Mouse (Mus musculus) hindbrain, embryonic 11.5 days (tissue): ENCODE data around the gene Slc10a3. TPM values are rescaled to one million over a fixed set of nuclear protein-coding genes. Genes with fewer than 3 reads are reported as not detected.

Experiments used
- ATAC-seq: fragments of 200-750 bp; cut with Nextera tagmentation; 2 replicates; pipeline ENCODE4 v1.8.0; 2017; ENCODE audit warnings: mild to moderate bottlenecking, moderate TSS enrichment, moderate library complexity; ENCODE audit not compliant: low FRiP score
- DNase-seq: peaks from one replicate; pipeline ENCODE4 v3.0.0-alpha.2; 2015; ENCODE audit warnings: low spot score
- H3K27ac ChIP-seq: fragments of 300-500 bp; sonication (generic); 2 replicates; pipeline ENCODE4 v1.5.1; 2014; ENCODE audit warnings: mild to moderate bottlenecking, low read depth, low read length
- H3K27me3 ChIP-seq: fragments of 300-500 bp; sonication (generic); 2 replicates; pipeline ENCODE4 v1.6.1; 2014; ENCODE audit warnings: mild to moderate bottlenecking, low read length, moderate library complexity, mixed read lengths; ENCODE audit not compliant: control insufficient read depth, insufficient read depth
- H3K36me3 ChIP-seq: fragments of 300-500 bp; sonication (generic); 2 replicates; pipeline ENCODE4 v1.6.1; 2014; ENCODE audit warnings: mild to moderate bottlenecking, low read length, moderate library complexity, mixed read lengths; ENCODE audit not compliant: control insufficient read depth, insufficient read depth
- H3K4me1 ChIP-seq: fragments of 300-500 bp; sonication (generic); replicated peaks from 2 replicates; pipeline ENCODE4 v1.6.1; 2014; ENCODE audit warnings: low read length, mixed read lengths; ENCODE audit not compliant: control insufficient read depth, insufficient read depth
- H3K4me2 ChIP-seq: fragments of 300-500 bp; sonication (generic); replicated peaks from 2 replicates; pipeline ENCODE4 v1.6.1; 2014; ENCODE audit warnings: mild to moderate bottlenecking, low read depth, low read length
- H3K4me3 ChIP-seq: fragments of 300-500 bp; sonication (generic); 2 replicates; pipeline ENCODE4 v1.5.1; 2014; ENCODE audit warnings: low read depth, low read length
- H3K9ac ChIP-seq: fragments of 300-500 bp; sonication (generic); 2 replicates; pipeline ENCODE4 v1.6.1; 2014; ENCODE audit warnings: low read depth, low read length
- H3K9me3 ChIP-seq: fragments of 300-500 bp; sonication (generic); 2 replicates; pipeline ENCODE4 v1.6.1; 2016; ENCODE audit warnings: low read length; ENCODE audit not compliant: control insufficient read depth
- WGBS: fragments of 180-500 bp; shearing (Covaris S2); extraction: QIAGEN DNeasy Blood & Tissue Kit; methylation state at CpG from one replicate; pipeline ENCODE4 v1.1.7; 2014; 5-methylcytosine and 5-hydroxymethylcytosine counted together
- polyA plus RNA-seq: library from polyadenylated mRNA; unstranded; fragments of >200 nt; fragmentation: Nextera tagmentation; extraction: Ambion mirVana; gene quantifications from 2 replicates; pipeline ENCODE4 v1.2.1, GENCODE M21; 2014

The Slc10a3 gene
- polyA plus RNA-seq, result 7.4 and 7.7 TPM in 2 replicates

DNA sequence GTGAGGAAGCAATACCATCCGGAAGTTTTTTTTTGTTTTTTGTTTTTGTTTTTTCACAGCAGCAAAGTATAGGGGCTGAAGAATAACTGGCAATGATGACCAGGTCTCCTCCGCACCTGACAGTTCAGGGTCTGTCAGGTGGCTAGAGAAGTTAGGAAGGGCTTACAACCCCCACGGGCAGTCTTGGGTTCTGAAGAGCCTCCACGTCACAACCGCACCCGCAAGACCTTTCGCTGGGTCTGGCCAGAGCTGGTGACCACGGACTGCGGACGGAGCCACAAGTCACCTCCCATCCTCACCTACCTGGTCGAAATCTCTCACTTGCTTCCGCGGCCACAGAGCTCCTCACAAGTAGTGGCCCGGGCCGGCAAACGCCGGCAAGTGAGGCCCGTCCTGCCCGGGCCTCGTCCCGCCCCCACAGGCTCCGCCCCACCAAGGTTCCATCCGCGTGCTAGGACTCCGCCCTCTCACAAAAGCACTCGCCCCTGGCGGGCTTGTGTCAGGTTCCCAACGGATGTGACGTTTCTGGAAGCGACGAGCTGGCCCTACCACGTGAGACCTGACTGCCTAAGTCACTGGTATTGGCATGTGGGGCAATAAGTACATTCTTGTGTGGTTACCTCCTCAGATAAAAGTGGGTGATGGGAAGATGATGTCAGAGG lies at the start of gene Slc10a3, which contains the start of gene Ubl4a:
Slc10a3 (minus strand) TSS at position 462 of the 662 bp plus-strand sequence.
Ubl4a (minus strand) TSS at position 331 of the 662 bp plus-strand sequence.
- H3K4me3 ChIP-seq, result peak within 1 kb of the TSS; percentile 34
- ATAC-seq (peak; percentile 93), DNase-seq (peak; percentile 82)
- H3K4me1 ChIP-seq, result no peaks in the 10 kb centered on the region
- no peak within 1 kb of the TSS for H3K9ac ChIP-seq
- peak within 1 kb of the TSS; percentile 41 for H3K4me2 ChIP-seq
- 28% methylated on average over 31 of the region's 32 CpGs for WGBS
- no peaks in the 10 kb centered on the region for H3K27me3 ChIP-seq
- H3K9me3 ChIP-seq, result no peaks in the 10 kb centered on the region
- no peak within 1 kb of the TSS for H3K27ac ChIP-seq
- no peaks in the 10 kb centered on the region for H3K36me3 ChIP-seq

DNA sequence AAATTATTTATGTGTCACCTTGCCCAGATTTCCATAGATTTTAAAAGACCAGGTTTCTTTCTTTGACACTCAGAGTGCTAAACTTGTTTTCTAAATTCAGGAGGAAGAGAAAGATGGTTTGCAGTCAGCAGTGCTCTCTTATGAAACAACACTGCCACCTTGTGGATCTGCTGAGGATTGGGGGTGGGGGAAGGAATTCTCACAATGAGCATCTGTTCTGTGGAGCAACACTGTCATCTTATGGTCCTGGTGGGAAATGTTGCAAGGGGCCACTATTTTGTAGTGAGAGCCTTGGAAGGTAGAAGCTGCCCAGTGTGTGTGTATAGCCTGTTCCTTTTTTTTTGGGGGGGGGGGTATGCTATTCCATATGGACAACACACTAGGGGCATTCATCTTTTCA lies 40.2 kb upstream of the Slc10a3 start:
- no peaks in the 10 kb centered on the region for H3K4me1 ChIP-seq
- no peak overlapping the region for H3K4me2 ChIP-seq
- no peak overlapping the region for H3K27ac ChIP-seq
- H3K27me3 ChIP-seq, result no peaks in the 10 kb centered on the region
- no peaks in the 10 kb centered on the region for H3K36me3 ChIP-seq
- no peak overlapping the region for H3K9ac ChIP-seq
- H3K4me3 ChIP-seq, result no peak overlapping the region
- ATAC-seq, result peak; percentile 66
- DNase-seq, result peak; percentile 71
- H3K9me3 ChIP-seq, result no peaks in the 10 kb centered on the region

- H3K9ac ChIP-seq, result no peak overlapping the region
- H3K27ac ChIP-seq, result no peak overlapping the region
- H3K4me3 ChIP-seq, result no peak overlapping the region
- DNase-seq (no peak), ATAC-seq (no peak)
- 49% methylated on average over 2 of the region's 2 CpGs for WGBS
- H3K4me2 ChIP-seq, result no peak overlapping the region
- no peaks in the 10 kb centered on the region for H3K4me1 ChIP-seq
- H3K27me3 ChIP-seq, result no peaks in the 10 kb centered on the region
- H3K9me3 ChIP-seq, result no peaks in the 10 kb centered on the region
- no peaks in the 10 kb centered on the region for H3K36me3 ChIP-seq
Measured at GRCm38 (mm10) chrX:74408340-74408739, 35.2 kb upstream of the Slc10a3 start.

- 84% methylated on average over 3 of the region's 3 CpGs for WGBS
- no peaks in the 10 kb centered on the region for H3K4me1 ChIP-seq
- no peak overlapping the region for H3K27ac ChIP-seq
- H3K4me3 ChIP-seq, result no peak overlapping the region
- H3K27me3 ChIP-seq, result no peaks in the 10 kb centered on the region
- H3K9ac ChIP-seq, result no peak overlapping the region
- H3K36me3 ChIP-seq, result no peaks in the 10 kb centered on the region
- ATAC-seq, result no peak
- no peak overlapping the region for H3K4me2 ChIP-seq
- DNase-seq, result no peak
- no peaks in the 10 kb centered on the region for H3K9me3 ChIP-seq
Measured at GRCm38 (mm10) chrX:74400136-74400535, 27.0 kb upstream of the Slc10a3 start.

DNA sequence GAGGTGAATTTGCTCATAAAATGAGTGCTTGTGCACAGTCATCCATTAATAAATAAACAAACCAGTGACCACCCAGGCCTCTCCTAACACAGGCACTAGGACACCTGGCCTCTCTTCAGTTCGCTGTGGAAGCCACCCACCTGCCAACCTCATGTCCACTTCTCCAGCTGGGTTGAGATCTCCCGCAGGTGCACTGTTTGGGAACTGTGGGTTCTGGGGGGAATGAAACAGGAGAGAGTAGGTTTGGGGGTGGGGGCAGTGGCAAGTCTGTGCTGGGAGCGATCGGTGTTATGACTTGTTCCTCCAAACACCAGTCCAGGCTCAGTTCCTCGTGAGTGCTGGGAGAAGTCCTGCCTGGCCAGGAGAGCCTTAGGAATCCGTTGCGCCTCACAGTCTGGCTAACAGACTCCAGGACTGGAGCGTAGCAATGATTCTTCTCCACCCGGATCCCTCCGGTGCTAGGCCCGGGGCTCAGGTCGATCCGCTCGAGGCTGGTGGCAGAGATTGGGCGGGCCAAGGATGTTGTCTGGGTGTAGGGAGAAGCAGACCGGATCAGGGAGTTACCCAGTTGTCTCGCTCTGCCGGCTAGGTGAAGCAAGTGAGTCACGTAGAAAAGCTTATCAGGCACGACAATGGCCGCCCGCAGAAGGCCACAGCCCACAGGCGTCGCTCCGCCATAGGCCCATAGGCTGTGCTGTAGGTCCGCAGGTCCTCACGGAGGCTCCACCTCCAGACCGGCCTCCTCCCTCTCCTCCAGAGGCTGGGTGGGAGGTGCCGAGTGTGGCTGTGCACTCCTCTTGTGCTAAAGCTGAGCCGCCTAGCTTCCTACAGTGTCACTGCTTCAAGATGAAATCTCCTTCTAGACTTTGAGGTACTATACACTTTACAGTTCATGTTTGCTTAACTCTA lies 19.6 kb upstream of the Slc10a3 start, which contains the start of the genes Fam3a and Ikbkg:
Fam3a (minus strand) TSS at position 738 of the 909 bp plus-strand sequence.
Ikbkg (plus strand) TSS at position 756 of the 909 bp plus-strand sequence.
- H3K27ac ChIP-seq, result 0 out of 2 replicates have a peak within 1 kb of the TSS, but pooled peaks have one; percentile 58

GRCm38 (mm10) chrX:74388153-74388552 lies 15.0 kb upstream of the Slc10a3 start:
- no peaks in the 10 kb centered on the region for H3K27me3 ChIP-seq
- H3K9ac ChIP-seq, result no peak overlapping the region
- H3K4me3 ChIP-seq, result no peak overlapping the region
- no peaks in the 10 kb centered on the region for H3K4me1 ChIP-seq
- no peaks in the 10 kb centered on the region for H3K9me3 ChIP-seq
- ATAC-seq (no peak), DNase-seq (no peak)
- no peak overlapping the region for H3K27ac ChIP-seq
- H3K36me3 ChIP-seq, result no peaks in the 10 kb centered on the region; the same call in 1 of the 2 replicates
- H3K4me2 ChIP-seq, result no peak overlapping the region

More for the DNA sequence above, 19.6 kb upstream of the Slc10a3 start, which contains the start of the genes Fam3a and Ikbkg:
- H3K4me3 ChIP-seq, result peak within 1 kb of the TSS; percentile 46
- no peaks in the 10 kb centered on the region for H3K4me1 ChIP-seq
- H3K9ac ChIP-seq, result peak within 1 kb of the TSS; percentile 59
- H3K4me2 ChIP-seq, result peak within 1 kb of the TSS; percentile 50
- WGBS, result 17% methylated on average over 30 of the region's 30 CpGs
- ATAC-seq, result peak; percentile 100
- H3K9me3 ChIP-seq, result no peaks in the 10 kb centered on the region
- no peaks in the 10 kb centered on the region for H3K27me3 ChIP-seq
- H3K36me3 ChIP-seq, result no peaks in the 10 kb centered on the region
- DNase-seq, result peak; percentile 78

DNA sequence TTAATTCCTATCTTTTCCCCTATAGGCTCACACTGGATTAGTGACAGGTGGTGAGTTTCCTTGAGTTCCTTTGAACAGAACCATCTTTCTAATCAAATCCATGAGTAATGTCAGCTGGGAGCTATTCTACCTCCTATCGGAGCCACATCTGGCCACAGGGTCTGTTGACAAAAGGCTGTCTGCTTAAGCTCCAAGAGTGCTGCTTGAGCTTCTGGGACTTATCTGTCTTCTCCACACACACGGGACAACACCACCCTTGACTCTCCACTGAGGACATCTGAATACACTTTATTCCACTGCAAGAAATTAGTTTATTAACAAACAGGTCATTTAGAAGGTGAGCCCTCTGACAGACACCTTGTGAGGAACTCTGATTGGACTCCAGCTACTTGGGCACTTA lies 11.3 kb upstream of the Slc10a3 start:
- Histone ChIP-seq H3K9me3 (no peaks in the 10 kb centered on the region), H3K4me1 (no peaks in the 10 kb centered on the region), H3K36me3 (no peaks in the 10 kb centered on the region; the same call in 1 of the 2 replicates), H3K27me3 (no peaks in the 10 kb centered on the region), H3K27ac (no peak overlapping the region), H3K9ac (no peak overlapping the region), H3K4me2 (no peak overlapping the region), H3K4me3 (no peak overlapping the region)
- DNase-seq, result no peak
- no peak for ATAC-seq
- WGBS, result 84% methylated on average over 2 of the region's 2 CpGs

DNA sequence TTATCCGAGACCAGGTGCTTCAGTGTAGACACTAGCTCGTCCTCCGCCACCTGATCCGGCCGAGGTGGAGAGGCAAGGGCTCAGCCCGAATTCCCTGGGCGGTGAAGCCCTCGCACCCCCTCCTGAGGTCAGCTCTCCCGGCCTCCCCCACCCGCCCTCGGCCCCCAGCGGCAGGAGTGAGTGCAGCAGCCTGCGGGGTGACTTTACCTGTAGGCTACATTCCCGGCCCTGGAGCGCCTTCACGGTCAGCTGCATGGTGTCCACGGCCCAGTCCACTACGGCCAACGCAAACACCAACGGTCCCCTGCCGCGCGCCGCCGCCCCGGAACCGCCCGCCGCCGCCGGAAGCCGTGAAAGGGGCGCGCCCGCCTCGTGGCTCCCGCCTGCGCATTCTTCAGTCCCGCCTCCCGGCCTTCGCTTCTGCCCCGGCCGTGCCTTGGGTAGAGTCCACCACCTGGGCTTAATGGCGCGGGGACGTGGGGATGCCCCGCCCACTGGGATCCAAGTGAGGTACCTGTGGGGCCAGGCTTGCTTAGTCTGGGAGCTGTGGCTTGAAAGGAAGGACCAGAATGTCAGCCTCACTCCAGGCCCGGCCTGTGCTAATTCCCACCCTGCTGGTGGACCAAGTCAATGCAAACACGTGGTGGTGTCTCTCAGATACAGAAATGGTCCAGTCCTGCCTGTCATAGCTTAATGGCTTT lies 4.8 kb downstream of the Slc10a3 start:
- Histone ChIP-seq H3K36me3 (no peaks in the 10 kb centered on the region), H3K4me1 (0 out of 2 replicates have a peak, but pooled peaks cover 2% of the 10 kb centered on the region), H3K27me3 (no peaks in the 10 kb centered on the region), H3K9me3 (no peaks in the 10 kb centered on the region), H3K9ac (peak overlapping the region; percentile 77), H3K4me3 (peak overlapping the region; percentile 56), H3K27ac (0 out of 2 replicates have a peak overlapping the region, but pooled peaks have one; percentile 47), H3K4me2 (peak overlapping the region; percentile 53)
- WGBS, result 18% methylated on average over 39 of the region's 49 CpGs
- ATAC-seq, result peak; percentile 79
- peak; percentile 70 for DNase-seq
